Mouse (Mus musculus) fat pad, adult 2 months (tissue): ENCODE measurements around the gene Mastl.
A peak's percentile ranks its signal among the peaks of the same experiment; 100 is the strongest.

Experiments used
- DNase-seq: peaks from one replicate; pipeline ENCODE4 v3.0.0-alpha.2; 2011; ENCODE audit warnings: low read depth, low spot score; ENCODE audit errors: extremely low read depth

The Mastl gene

GRCm38 (mm10) chr2:23155777-23156607 lies at the start of gene Mastl, which contains the start of gene Yme1l1:
Mastl (minus strand) TSS chr2:23156024.
Yme1l1 (plus strand) TSS chr2:23156369.
- peak; percentile 40 for DNase-seq

DNA sequence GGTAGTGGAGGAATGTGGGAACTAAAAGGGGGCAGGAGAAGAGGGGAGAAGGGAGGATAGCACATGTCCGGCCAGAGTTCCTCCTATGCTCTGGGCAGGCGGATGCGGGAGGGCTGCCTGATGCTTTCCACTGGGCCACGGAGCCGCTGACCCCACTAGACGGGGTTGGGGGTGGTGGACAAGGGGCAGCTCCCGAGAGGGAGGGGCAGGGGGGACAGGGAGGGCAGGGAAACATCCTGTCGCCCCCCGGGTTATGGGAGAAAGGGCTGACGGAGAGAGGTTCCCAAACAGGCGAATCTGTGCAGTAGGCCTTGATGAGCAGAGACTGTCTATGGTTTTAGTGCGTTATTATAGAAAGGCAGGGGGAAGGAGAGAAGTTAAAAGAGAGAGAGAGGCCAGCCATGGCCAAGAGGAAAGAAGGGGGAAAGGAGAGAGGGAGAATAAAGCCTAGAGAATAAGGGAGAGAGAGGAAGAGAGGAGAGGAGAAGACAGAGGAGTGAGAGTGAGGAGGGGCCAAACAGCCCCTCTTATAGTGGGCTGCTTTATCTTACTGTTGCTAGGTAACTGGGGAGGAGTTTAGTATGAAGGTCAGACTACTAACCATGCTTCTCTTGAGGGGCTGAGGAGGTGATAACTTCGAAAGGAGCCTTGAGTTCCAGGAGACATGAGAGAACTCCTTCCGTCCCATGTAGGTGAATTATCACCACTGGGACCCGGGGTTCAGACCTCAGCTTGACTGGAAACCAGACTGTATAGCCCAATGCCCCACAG lies 47.3 kb upstream of the Mastl start:
- no peak for DNase-seq

DNA sequence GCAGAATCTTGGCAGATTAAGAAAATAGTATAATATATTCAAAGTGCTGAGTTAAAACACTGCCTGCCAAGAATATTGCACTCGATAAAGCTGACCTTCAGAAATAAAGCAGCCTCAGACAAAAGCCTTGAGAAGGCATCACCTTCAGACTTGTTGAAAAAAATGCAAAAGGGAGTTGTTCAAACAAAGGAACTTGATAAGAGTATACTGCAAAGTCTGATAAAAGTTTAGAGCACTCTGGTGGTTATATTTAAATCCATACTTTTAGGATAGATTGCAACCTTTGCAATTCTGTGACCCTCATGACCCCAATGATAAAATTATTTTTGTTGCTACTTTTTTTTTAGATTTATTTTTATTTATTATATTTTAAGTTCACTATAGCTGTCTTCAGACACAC lies 45.2 kb upstream of the Mastl start:
- no peak for DNase-seq

GRCm38 (mm10) chr2:23194366-23194765 lies 38.5 kb upstream of the Mastl start:
- DNase-seq: no peak

DNA sequence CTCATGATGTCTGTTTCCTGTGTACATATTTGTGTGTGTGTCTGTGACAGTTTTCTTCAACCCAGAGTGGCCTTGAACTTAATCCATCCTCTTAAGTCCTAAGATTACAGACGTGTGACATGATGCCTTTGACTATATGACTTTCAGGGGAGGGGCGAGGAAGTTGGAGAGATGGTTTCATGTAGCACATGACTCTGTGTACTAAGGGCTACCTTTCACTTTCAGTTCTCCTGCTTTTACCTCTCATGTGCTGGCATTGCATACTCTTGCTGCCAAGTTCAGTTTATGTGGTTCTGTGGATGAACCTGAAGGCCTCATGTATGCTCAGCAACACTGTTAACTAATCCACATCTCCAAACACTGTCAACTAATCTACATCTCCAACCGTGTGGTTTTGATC lies 16.5 kb upstream of the Mastl start:
- DNase-seq: no peak

GRCm38 (mm10) chr2:23156608-23157081 lies 821 bp upstream of the Mastl start:
- DNase-seq: no peak

- no peak for DNase-seq
Observed at GRCm38 (mm10) chr2:23155199-23155621, 614 bp downstream of the Mastl start.

DNA sequence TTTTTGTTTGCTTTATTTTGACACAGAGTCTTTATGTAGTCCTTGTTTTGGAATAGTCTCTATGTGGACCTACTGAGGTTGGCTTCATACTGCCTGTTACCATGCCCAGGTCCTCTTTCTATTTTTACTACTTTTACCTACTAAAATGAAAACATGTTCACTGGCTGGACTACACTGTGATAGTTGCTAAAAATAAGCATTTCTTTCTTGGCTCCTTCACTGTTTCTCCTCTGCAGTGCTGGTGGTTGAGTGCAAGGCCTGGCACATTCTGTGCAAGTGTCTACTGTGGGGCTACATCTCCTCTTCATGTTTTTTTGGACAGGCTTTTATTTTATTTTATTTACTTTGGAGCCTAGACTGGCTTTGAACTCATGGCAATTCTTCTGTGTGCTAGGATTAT lies 36.3 kb downstream of the Mastl start:
- DNase-seq: no peak

DNA sequence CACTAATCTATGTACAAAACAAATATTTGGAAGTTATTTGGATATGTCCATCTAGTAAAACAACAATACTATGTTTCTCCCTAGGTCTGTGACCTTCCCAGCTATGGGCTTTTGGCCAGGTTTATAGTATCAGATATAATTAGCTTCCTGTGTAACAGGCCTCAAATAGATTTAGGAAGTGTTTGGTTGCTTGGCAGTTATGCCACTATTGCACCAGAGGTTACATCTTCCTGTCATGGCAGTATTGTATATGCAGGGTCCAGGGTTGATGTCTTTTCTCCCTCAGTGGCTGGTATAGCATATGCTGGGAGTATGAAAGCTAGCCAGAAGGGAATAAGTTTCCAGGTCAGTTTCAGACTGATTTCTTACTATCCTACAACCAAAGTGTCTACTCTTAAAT lies 53.6 kb downstream of the Mastl start:
- DNase-seq: no peak

DNA sequence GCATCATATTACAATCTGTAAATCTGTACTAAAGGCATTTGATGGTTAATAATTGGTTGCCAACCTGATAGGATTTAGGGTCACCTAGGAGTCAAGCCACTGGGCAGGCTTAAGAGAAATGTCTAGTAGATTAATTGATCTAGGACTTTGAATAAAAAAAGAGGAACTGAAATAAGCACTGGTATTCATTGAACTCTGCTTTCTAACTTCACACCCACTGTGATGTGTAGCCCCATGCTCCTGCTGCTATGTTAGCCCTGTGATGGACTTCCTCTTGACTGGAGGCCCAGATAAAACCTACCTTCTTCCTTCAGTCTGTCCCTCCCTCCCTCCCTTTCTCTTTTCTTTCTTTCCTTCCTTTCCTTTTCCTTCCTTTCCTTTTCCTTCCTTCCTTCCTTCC lies 58.8 kb downstream of the Mastl start:
- no peak for DNase-seq

- no peak for DNase-seq
Observed at GRCm38 (mm10) chr2:23092216-23092615, 63.6 kb downstream of the Mastl start.

DNA sequence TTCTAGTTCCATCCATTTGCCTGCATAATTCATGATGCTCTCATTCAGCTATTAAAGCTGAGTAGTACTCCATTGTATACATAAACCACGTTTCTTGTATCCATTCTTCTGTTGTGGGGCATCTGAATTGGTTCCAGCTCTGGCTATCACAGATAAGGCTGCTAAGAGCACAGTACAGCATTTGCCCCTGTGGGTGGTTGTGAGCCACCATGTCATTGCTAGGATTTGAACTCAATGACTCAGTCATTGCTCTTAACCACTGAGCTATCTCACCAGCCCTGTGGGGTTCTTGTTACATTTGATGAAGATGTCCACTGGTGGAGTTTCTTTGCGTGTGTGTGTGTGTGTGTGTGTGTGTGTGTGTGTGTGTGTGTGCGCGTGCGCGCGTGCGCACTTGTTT lies 71.3 kb downstream of the Mastl start:
- no peak for DNase-seq

DNA sequence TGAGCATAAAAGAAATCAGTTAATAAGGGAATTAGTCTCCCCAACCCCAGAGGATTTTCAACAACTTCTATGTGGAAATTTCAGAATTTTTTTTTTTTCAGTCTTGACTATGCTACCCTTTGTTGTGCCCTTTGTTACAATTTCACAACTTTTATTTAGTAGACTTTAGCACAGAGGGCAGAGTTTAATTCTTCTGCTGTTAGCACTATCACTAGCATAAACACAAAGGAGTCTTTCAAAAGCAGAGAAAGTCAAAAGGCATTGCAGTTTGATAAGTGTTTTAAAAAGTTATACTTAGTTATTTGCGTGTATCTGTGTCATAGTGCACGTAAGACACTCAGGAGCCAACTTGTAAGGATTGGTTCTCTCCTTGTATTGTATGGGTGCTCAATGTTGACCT lies 77.2 kb downstream of the Mastl start:
- DNase-seq: no peak

DNA sequence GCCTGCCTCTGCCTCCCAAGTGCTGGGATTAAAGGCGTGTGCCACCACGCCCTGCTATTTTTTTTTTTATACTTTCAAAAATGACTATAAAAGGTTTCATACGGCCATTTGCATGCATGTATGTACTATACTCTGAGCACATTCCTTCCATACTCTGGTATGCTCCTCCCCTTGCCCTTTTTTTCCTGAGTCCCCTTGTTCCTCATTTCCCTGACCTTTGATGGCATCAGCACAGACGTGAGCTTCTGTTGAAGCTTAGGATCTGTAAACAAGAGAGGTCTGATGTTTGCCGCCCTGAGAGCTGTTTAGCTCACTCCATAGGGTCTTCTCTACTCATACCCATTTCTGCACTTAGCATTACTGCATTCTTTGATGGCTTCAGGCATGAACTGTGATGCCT lies 78.1 kb downstream of the Mastl start:
- no peak for DNase-seq

- DNase-seq: no peak
Observed at GRCm38 (mm10) chr2:23076783-23077182, 79.0 kb downstream of the Mastl start.

DNA sequence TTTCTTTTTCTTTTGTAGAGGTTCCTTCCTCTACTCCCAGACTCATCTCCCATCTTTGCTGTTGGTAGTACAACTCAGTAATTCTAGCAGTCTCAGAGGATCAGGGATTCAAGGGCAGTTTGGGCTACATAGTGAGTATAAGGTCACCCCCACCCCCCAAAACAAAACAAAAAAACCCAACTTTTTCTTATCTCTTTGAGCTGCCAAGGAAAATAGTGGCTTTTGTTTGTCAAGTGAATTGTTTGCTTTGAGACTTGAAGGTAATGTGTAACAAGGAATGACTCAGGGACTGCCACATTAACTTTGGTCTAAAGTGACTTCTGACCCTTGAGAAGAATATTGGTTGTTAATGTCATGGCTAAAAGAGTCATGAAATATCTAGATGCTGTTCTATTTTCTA lies 80.0 kb downstream of the Mastl start:
- no peak for DNase-seq

GRCm38 (mm10) chr2:23071406-23071805 lies 84.4 kb downstream of the Mastl start:
- no peak for DNase-seq

GRCm38 (mm10) chr2:23070491-23070890 lies 85.3 kb downstream of the Mastl start:
- DNase-seq: no peak

DNA sequence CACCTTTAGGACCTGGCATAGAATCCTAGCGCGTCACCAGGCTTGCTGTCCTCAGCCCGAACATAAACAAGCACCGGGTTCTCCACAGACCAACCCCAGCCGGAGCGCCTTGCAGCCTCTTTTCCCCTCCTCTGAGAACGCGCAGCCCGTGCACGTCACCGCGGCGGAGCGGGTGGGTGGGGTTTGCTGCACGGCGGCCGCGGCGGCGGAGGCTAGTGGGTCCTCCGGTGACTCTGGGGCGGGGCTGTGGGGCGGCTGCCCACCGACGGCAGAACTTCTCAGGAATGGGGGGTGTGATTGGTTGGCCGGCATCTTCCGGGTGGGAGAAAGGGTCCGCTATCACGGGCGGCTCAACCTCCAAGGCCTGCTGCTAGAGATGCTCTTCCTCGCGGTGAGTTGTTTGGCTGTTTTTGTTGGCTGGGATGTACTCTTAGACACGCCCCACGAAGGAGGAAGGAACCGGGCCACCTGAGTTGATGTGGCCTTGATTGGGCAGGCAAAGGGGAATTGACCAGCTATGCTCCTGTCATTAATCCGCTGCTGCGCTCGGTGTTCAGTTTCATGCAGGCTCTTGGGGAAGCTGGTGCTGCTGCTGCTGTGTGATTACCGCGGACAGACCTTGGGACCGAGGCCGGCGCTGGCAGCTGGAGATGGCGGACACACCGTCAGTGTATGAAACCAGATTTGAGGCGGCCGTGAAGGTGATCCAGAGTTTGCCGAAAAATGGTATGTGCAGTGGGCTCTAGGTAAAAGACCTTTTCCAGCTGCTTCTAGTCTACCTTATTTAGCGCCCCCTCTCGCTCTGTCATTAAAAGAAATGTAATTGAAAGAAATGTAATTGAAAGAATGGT lies 86.7 kb downstream of the Mastl start:
- no peak for DNase-seq

GRCm38 (mm10) chr2:23068370-23068737 lies 87.5 kb downstream of the Mastl start:
- DNase-seq: no peak
